Mouse (Mus musculus) midbrain, embryonic 11.5 days (tissue): Measurements from ENCODE around the gene Trim27. TPM values are rescaled to one million over a fixed set of nuclear protein-coding genes. Genes with fewer than 3 reads are reported as not detected.

Experiments used
- ATAC-seq: fragments of 200-750 bp; cut with Nextera tagmentation; 2 replicates; pipeline ENCODE4 v1.8.0; 2017; ENCODE audit warnings: moderate TSS enrichment, moderate library complexity; ENCODE audit not compliant: low FRiP score
- DNase-seq: peaks from one replicate; pipeline ENCODE4 v3.0.0; 2015; ENCODE audit warnings: low spot score; ENCODE audit errors: missing footprints
- H3K27ac ChIP-seq: fragments of 300-500 bp; sonication (generic); 2 replicates; pipeline ENCODE4 v1.5.1; 2014; ENCODE audit warnings: low read depth, low read length
- H3K27me3 ChIP-seq: fragments of 300-500 bp; sonication (generic); 2 replicates; pipeline ENCODE4 v1.6.1; 2014; ENCODE audit warnings: mild to moderate bottlenecking, low read length, moderate library complexity, mixed read lengths; ENCODE audit not compliant: control insufficient read depth, insufficient read depth
- H3K36me3 ChIP-seq: fragments of 300-500 bp; sonication (generic); 2 replicates; pipeline ENCODE4 v1.6.1; 2014; ENCODE audit warnings: mild to moderate bottlenecking, low read length, moderate library complexity, mixed read lengths; ENCODE audit not compliant: control insufficient read depth, insufficient read depth
- H3K4me1 ChIP-seq: fragments of 300-500 bp; sonication (generic); 2 replicates; pipeline ENCODE4 v1.6.1; 2014; ENCODE audit warnings: low read length; ENCODE audit not compliant: control insufficient read depth, insufficient read depth
- H3K4me2 ChIP-seq: fragments of 300-500 bp; sonication (generic); 2 replicates; pipeline ENCODE4 v1.6.1; 2014; ENCODE audit warnings: mild to moderate bottlenecking, moderate library complexity
- H3K4me3 ChIP-seq: fragments of 300-500 bp; sonication (generic); 2 replicates; pipeline ENCODE4 v1.5.1; 2014; ENCODE audit warnings: low read depth, low read length
- H3K9ac ChIP-seq: fragments of 300-500 bp; sonication (generic); 2 replicates; pipeline ENCODE4 v1.6.1; 2014; ENCODE audit warnings: low read length
- H3K9me3 ChIP-seq: fragments of 300-500 bp; sonication (generic); 2 replicates; pipeline ENCODE4 v1.6.1; 2016; ENCODE audit warnings: low read length; ENCODE audit not compliant: control insufficient read depth
- WGBS: fragments of 180-500 bp; shearing (Covaris S2); extraction: QIAGEN DNeasy Blood & Tissue Kit; methylation state at CpG from one replicate; pipeline ENCODE4 v1.1.7; 2014; 5-methylcytosine and 5-hydroxymethylcytosine counted together
- polyA plus RNA-seq: library from polyadenylated mRNA; unstranded; fragments of >200 nt; fragmentation: Nextera tagmentation; extraction: Ambion mirVana; gene quantifications from 2 replicates; pipeline ENCODE4 v1.2.1, GENCODE M21; 2014

The Trim27 gene
- polyA plus RNA-seq, 1 experiment from 2014 or later, result 138 TPM

GRCm38 (mm10) chr13:21242408-21243125 is 63.3 kb downstream of the Trim27 start:
- Histone ChIP-seq H3K9ac (no peak overlapping the region), H3K9me3 (no peaks in the 10 kb centered on the region), H3K27me3 (peaks cover 4% of the 10 kb centered on the region), H3K4me1 (0 out of 2 replicates have a peak, but pooled peaks cover 2% of the 10 kb centered on the region), H3K36me3 (no peaks in the 10 kb centered on the region), H3K4me3 (peak overlapping the region; percentile 4; the same call in 1 of the 2 replicates), H3K4me2 (peak overlapping the region; percentile 16), H3K27ac (no peak overlapping the region)
- ATAC-seq (no peak), DNase-seq (peak; percentile 86)
- 7% methylated on average over 16 of the region's 16 CpGs for WGBS

- 23% methylated on average over 13 of the region's 13 CpGs for WGBS
- Histone ChIP-seq H3K27ac (no peak overlapping the region), H3K4me3 (no peak overlapping the region; the same call in 1 of the 2 replicates), H3K9me3 (no peaks in the 10 kb centered on the region), H3K27me3 (peaks cover 4% of the 10 kb centered on the region), H3K4me2 (peak overlapping the region; percentile 16), H3K9ac (no peak overlapping the region), H3K4me1 (0 out of 2 replicates have a peak, but pooled peaks cover 2% of the 10 kb centered on the region), H3K36me3 (no peaks in the 10 kb centered on the region)
- peak; percentile 82 for DNase-seq
- ATAC-seq, result no peak
Measured at GRCm38 (mm10) chr13:21243196-21243595, 64.0 kb downstream of the Trim27 start.

- ATAC-seq (no peak), DNase-seq (peak; percentile 80)
- Histone ChIP-seq H3K4me1 (0 out of 2 replicates have a peak, but pooled peaks cover 2% of the 10 kb centered on the region), H3K36me3 (no peaks in the 10 kb centered on the region), H3K27ac (no peak overlapping the region), H3K9me3 (no peaks in the 10 kb centered on the region), H3K27me3 (peaks cover 4% of the 10 kb centered on the region), H3K4me3 (no peak overlapping the region), H3K9ac (no peak overlapping the region), H3K4me2 (no peak overlapping the region)
- WGBS, result 89% methylated on average over 5 of the region's 5 CpGs
Measured at GRCm38 (mm10) chr13:21244089-21244488, 64.8 kb downstream of the Trim27 start.

Other genes with a start within 250 kb of the Trim27 start
- not detected in 2 replicates for gene Olfr1370, start 104.5 kb upstream of the Trim27 start, polyA plus RNA-seq
- 0.04 TPM in 1 of 2 replicates, not detected in the other for gene Olfr1369-ps1, start 68.0 kb upstream of the Trim27 start, polyA plus RNA-seq
- not detected in 2 replicates for gene Olfr263, start 49.8 kb upstream of the Trim27 start, polyA plus RNA-seq
- gene Olfr1368, start 33.6 kb upstream of the Trim27 start, polyA plus RNA-seq, result not detected in 2 replicates
- not detected in 2 replicates for gene Gpx5, start 113.3 kb downstream of the Trim27 start, polyA plus RNA-seq
- not detected in 2 replicates for gene Gpx6, start 132.7 kb downstream of the Trim27 start, polyA plus RNA-seq
- not detected in 2 replicates for gene Olfr1367, start 167.5 kb downstream of the Trim27 start, polyA plus RNA-seq
- gene Zscan12, start 183.4 kb downstream of the Trim27 start, polyA plus RNA-seq, result 20.3 and 21.8 TPM in 2 replicates
- 85.4 and 85.9 TPM in 2 replicates for gene Zkscan3, start 223.3 kb downstream of the Trim27 start, polyA plus RNA-seq